In the genomic region with DNA sequence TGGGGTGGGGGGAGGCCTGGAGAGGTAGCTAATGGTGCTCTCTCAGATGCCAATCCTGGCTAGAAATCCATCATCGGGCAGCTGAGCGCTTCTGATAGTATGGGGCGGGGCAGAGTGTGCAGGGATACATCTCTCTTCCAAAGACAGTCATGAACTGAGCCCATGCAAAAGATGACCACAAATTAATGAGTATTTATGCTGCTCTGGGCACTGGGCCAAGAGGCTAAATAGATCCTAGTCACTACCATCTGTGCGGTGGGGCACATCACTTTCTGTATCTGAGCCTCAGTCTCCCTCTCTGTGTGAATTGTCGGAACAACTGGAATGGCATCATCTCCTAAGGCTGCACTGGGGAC, we compare ENCODE assay signal across 12 mouse cellular contexts. TPM values are rescaled to one million over a fixed set of nuclear protein-coding genes. Genes with fewer than 3 reads are reported as not detected.
DNase-seq lines count a peak whose midpoint lies in the region; ATAC-seq and TF ChIP-seq lines count a peak whose summit lies in the region.
"Had no signal": no experiment of that assay in that cellular context is flagged by ENCODE, and none has a peak within 500 bp of the region (broad histone marks: within the 10 kb centered on the region; RNA-seq: fewer than 3 reads in every experiment).

No protein-coding gene starts in this region.

- H3K27ac ChIP-seq in layer of hippocampus, adult 2 months = 0 out of 2 replicates have a peak overlapping the region, but pooled peaks have one; percentile 7
- H3K27ac ChIP-seq in forebrain, embryonic 14.5 days (ENCODE audit: low read depth, low read length) = no peak overlapping the region; the same call in 1 of the 2 replicates
- H3K27ac ChIP-seq in intestine, embryonic 16.5 days (ENCODE audit: low read length) = peak overlapping the region; percentile 27; the same call in 1 of the 2 replicates
- H3K27ac ChIP-seq: macrophage had no signal

- H3K36me3 ChIP-seq in forebrain, embryonic 14.5 days (ENCODE audit: control insufficient read depth, insufficient read depth, low read length) = no peaks in the 10 kb centered on the region
- no peaks in the 10 kb centered on the region for H3K36me3 ChIP-seq in intestine, embryonic 16.5 days (ENCODE audit: control insufficient read depth, insufficient read depth, low read length)

- H3K4me1 ChIP-seq in forebrain, embryonic 14.5 days (ENCODE audit: control insufficient read depth, insufficient read depth, low read length) = peaks cover 16% of the 10 kb centered on the region
- H3K4me1 ChIP-seq in intestine, embryonic 16.5 days (ENCODE audit: control insufficient read depth, insufficient read depth, low read length) = peaks cover 33% of the 10 kb centered on the region

- no peak overlapping the region for H3K4me3 ChIP-seq in layer of hippocampus, adult 2 months
- no peak overlapping the region for H3K4me3 ChIP-seq in forebrain, embryonic 14.5 days (ENCODE audit: low read depth, low read length)
- H3K4me3 ChIP-seq in intestine, embryonic 16.5 days (ENCODE audit: low read length) = no peak overlapping the region

- TF ChIP-seq CTCF in layer of hippocampus, adult 2 months (conservative IDR thresholded peaks at IDR 0.05) = no peak

- no peak overlapping the region for H3K4me2 ChIP-seq in forebrain, embryonic 14.5 days (ENCODE audit: low read length)
- H3K4me2 ChIP-seq in intestine, embryonic 16.5 days (ENCODE audit: low read depth, low read length) = no peak overlapping the region

- no peak overlapping the region for H3K9ac ChIP-seq in forebrain, embryonic 14.5 days (ENCODE audit: low read length)
- no peak overlapping the region for H3K9ac ChIP-seq in intestine, embryonic 16.5 days (ENCODE audit: low read depth, low read length)

- WGBS in forebrain, embryonic 14.5 days = 61% methylated on average over 5 of the region's 5 CpGs
- 51% methylated on average over 5 of the region's 5 CpGs for WGBS in intestine, embryonic 16.5 days

- DNase-seq in layer of hippocampus, adult 2 months (ENCODE audit: low spot score in 2 of 2) = no peak
- no peak for DNase-seq in layer of hippocampus, adult 9-11 months
- DNase-seq in cerebellum, postnatal 14 days = peak; percentile 62 to 64
- peak; percentile 53 for DNase-seq in forebrain, embryonic 14.5 days (ENCODE audit: low spot score)
- no peak for DNase-seq in right cerebral cortex, postnatal 14 days
- DNase-seq in c-Kit-positive CD71-positive TER-119-positive erythroid progenitor cells, embryonic 14.5 days (ENCODE audit: low spot score) = no peak
- no peak for DNase-seq in T-cell, adult 2 months (ENCODE audit: low spot score)
- DNase-seq: adrenal gland, postnatal 10 days; heart, adult 18-20 months; heart, postnatal 14 days had no signal

- no peaks in the 10 kb centered on the region for H3K9me3 ChIP-seq in forebrain, embryonic 14.5 days (replicated peaks; ENCODE audit: control insufficient read depth, low read length)
- H3K9me3 ChIP-seq in intestine, embryonic 16.5 days (ENCODE audit: control insufficient read depth, low read length) = no peaks in the 10 kb centered on the region

- peak; percentile 10; the same call in 1 of the 2 replicates for ATAC-seq in forebrain, embryonic 14.5 days
- ATAC-seq in intestine, embryonic 16.5 days = peak; percentile 17; the same call in 1 of the 2 replicates

- H3K27me3 ChIP-seq in forebrain, embryonic 14.5 days (replicated peaks; ENCODE audit: control insufficient read depth, insufficient read depth, low read length) = no peaks in the 10 kb centered on the region
- H3K27me3 ChIP-seq in intestine, embryonic 16.5 days (replicated peaks; ENCODE audit: control insufficient read depth, insufficient read depth, low read length) = no peaks in the 10 kb centered on the region

RNA-seq across cellular contexts. Expression of a gene that starts 16.5 kb away (rescaled TPM):
- 10 to 100 TPM; 87.6 to 89.0 TPM for total RNA-seq in layer of hippocampus, adult 2 months (2021)
- polyA plus RNA-seq in forebrain, embryonic 14.5 days (2014; fragmentation: Nextera tagmentation; extraction: Ambion mirVana) = 95.8 and 113 TPM in 2 replicates
- polyA plus RNA-seq in intestine, embryonic 16.5 days (2015; fragmentation: Nextera tagmentation; extraction: Ambion mirVana) = 49.3 and 52.1 TPM in 2 replicates

Comparison
In these comparisons a context has a peak if more than half of its experiments do, and no peak if none do; other contexts are left out.
1. DNase-seq: peak in cerebellum, postnatal 14 days (2 of 2) and forebrain, embryonic 14.5 days (single experiment); none in layer of hippocampus, adult 2 months (0 of 2), layer of hippocampus, adult 9-11 months (single experiment), right cerebral cortex, postnatal 14 days (single experiment), c-Kit-positive CD71-positive TER-119-positive erythroid progenitor cells, embryonic 14.5 days (single experiment) and T-cell, adult 2 months (single experiment).